Mouse (Mus musculus) spleen, postnatal 14 days (tissue): ENCODE measurements around the gene Hoxa11.

ENCODE experiments used
- DNase-seq, 2 experiments: peaks; one replicate each; pipeline ENCODE4 v3.0.0; 2021 to 2022; ENCODE audit warnings: low spot score in 2 of 2

The Hoxa11 gene

DNA sequence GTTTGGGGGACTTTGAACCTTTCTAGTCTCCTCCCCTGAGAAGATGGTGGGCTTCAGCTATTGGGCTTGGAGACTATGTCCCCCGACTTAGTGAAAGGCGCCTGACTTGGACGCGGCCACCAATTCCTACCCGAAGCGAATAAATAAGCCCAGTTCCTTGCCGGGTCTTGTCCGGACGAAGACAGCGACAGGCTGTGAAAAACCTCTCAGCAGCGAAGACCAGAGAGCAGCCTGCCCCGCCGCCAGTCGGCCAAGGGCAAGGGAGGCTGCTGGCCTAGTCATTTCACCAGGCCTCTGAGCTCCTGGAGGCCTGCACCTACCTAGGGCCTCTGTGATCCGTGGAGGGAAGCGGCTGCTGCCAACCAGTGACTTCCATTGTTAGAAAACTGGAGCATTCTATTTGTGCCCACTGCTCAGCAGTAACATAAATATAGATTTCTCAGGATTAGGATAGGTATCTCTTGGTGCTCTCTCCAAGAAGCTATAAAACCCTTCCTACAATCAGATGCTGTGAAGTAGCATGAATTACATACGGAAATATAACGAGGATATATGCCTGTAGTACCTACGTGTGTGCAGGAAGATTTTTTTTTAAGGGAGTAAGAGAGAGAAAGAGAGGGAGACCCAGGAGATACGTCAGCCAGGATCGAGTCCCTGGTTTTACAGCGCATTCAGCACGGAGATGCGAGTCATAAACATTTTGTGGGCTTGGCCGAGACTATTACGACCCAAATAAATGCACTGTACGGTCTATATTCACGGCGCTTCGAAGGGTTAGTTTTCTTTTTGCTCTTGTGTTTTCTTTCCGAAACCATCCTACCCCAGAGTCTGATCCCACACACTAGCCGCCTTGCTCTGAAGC is 25.4 kb downstream of the Hoxa11 start:
- no peak for DNase-seq

- no peak for DNase-seq
These were observed 26.2 kb downstream of the Hoxa11 start for GRCm38 (mm10) chr6:52219234-52219942.

DNA sequence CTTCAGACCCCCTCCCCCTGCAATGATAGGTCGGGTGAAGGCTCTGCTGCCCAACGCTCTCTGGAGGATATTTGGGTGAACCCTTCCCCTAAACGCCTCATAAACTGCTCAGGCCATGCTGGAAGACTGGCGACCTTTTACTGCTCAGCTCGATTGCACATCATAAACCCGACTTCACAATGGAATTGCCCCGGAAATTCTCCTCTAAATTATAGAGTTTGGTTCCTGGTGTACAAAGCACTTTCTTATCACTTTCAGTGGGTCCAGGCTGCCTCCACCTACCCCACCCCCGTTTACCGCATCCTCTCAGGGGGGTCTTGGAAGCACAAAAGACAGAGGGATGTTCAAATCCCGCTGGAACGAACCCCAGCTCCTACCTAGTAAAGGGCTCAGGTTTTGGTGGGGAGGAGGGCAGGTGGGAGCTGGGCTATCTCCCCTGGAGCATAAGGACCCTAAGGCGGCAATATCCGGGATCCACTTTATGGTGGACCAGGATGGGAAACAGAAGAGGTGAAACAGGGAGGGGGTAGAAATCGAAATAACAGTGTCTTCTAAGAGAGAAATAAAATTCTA is 26.9 kb downstream of the Hoxa11 start:
- no peak for DNase-seq

GRCm38 (mm10) chr6:52217895-52218642 is 27.5 kb downstream of the Hoxa11 start:
- no peak for DNase-seq

DNA sequence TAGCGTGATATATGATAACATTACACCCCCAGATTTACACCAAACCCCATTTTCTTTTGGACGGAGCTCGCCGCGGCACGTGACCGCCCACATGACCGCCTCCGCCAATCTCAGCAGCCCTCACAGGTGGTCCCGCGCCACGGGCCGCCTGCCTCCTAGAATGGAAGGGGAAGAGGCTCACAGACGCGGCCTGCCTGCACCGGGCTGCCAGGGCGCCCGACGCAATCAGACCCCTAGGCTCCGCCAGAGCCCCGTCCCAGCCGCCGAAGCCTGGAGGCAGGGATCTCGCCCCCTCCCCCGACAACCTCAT is 28.2 kb downstream of the Hoxa11 start:
- no peak for DNase-seq

GRCm38 (mm10) chr6:52216691-52217458 is 28.7 kb downstream of the Hoxa11 start:
- no peak for DNase-seq

DNA sequence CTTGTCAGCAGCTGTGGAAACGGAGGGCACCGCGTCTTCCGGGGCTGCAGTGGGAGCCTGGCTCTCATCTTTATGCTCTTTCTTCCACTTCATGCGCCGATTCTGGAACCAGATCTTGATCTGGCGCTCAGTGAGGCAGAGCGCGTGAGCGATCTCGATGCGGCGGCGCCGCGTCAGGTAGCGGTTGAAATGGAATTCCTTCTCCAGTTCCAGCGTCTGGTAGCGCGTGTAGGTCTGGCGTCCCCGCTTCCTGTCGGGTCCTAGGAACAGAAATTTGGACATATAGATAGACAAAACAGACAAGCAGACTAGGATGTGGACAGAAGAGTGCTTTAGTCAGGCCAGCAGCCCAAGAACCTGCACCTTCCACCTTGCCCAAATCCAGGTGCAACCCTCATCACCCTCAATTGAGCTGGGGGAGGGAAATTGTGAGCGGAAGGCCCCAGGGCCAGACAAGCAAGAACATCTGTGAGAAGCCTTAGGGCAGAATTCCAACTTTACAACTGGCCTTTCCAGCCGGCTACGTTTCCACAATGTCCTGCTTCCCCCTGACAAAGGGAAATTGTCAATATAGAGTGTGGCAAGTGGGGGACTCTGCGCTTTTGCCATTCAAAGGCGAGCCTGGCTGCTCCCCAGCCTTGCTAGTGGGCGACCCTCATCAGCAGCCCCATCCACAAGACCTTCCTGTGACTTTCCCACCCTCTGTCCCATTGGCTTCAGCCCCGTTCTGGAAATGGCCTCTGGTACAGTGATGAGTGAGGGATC is 29.7 kb downstream of the Hoxa11 start:
- DNase-seq: no peak

- no peak for DNase-seq
These were observed 30.5 kb downstream of the Hoxa11 start for GRCm38 (mm10) chr6:52215070-52215469.

- no peak for DNase-seq
These were observed 31.3 kb downstream of the Hoxa11 start for GRCm38 (mm10) chr6:52214271-52214670.

GRCm38 (mm10) chr6:52213119-52213986 is 32.3 kb downstream of the Hoxa11 start, which contains the start of the genes Hoxa3 and Gm28308:
TSS of gene Hoxa3 (minus strand) at chr6:52213336.
TSS of gene Gm28308 (minus strand) at chr6:52213339.
- no peak for DNase-seq

- no peak for DNase-seq
These were observed 33.0 kb downstream of the Hoxa11 start for GRCm38 (mm10) chr6:52212556-52213118.

DNA sequence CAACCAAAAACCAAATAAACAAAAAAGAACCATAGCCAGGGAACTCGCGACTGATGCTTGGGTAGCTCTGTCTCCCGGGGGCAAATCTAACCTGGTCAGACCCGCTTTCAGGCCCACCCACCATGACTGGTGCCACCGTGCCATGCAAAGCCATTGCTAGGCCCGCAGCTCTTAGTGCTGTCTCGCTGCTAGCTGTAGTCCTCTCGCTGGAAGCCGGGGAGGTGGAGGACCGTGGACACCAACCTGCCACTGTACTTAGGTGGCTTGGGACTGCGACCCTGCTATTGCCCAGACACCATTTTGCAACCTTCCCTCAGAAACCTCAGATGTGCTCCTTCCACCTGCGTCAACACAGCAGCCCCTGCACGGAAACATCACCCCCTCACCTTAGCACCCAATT is 33.6 kb downstream of the Hoxa11 start:
- DNase-seq: no peak

DNA sequence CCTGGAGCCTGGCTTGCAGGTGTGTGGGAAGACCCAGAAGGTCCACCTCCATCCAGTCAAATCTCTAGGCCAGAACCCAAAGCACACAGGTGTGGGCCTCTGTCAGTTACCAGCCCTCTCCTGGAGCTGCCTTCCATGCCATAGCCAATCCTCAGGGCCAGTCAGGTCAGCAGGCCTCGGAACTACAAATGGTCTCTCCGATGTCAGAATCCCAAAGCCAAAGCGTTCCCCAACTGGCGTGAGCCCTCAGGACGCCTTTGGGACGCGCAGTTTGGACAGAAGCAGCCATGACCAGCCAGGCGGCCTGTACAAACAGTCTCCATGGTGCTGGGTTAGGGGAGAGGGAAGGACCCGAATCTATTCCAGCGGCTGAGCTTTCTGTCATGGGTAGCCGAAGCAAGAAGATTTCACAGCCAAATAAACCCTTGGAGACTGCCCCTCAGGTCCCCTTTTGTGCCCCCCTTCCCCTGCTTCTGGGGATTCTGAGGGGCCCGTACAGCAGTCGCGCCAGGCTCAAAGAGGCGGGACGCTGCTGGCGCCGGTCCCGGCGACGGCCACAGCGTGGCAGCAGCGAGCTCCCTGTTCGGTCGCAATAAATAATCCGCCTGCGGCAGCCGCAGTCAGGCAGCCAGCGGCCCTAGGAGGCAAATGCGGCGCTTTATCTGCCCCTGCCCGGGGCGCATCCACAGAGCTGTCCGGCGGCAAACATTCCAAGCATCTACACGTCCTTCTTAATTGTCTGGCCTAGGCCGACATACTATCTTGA is 34.3 kb downstream of the Hoxa11 start:
- peak in 1 of 2 experiments; percentile 60 for DNase-seq

- DNase-seq: no peak
These were observed 35.9 kb downstream of the Hoxa11 start for GRCm38 (mm10) chr6:52209685-52210046.

DNA sequence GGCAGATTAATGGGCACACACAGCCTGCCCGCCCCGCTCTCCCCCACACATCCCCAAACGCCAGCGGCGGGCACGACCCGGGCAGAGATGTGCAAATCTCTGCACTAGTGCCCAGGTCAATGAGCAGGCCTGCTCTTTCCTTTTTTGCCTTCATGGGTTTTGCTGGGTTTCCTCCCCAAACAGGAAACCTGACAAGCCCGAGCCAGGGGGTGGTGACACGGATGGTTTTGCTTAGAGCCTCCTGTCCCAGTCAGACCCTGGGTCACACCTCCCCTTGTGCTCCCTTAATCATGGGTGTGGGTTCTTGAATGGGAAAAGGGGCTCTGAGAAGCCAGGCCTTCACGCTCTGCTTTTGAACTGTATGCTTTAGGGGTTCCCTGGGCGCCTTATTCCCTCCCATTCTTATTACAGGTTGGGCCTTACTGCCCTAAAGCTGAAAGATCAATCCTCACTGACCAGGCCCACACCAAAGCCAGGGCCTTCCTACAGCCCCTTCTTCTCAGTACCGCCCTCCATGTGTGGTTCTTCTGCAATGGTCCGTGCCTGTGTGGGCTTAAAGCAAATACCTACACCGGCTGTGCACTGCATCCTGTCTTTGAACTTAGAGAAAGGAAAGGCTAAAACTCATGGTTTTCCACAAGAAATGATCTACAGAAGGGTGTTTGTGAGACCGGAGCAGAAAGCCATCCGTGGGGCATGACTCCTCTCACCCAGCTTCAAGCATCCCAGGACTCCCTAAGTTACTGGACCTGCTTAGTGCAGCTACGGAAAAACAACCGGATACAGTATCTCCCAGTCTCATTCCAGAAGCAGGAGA is 36.5 kb downstream of the Hoxa11 start:
- DNase-seq: no peak

- no peak for DNase-seq
These were observed 37.3 kb downstream of the Hoxa11 start, which contains the start of gene Hoxa6 for GRCm38 (mm10) chr6:52208072-52208867. TSS of gene Hoxa6 (minus strand) at chr6:52208722.

GRCm38 (mm10) chr6:52207684-52207976 is 38.0 kb downstream of the Hoxa11 start:
- no peak for DNase-seq
